Mouse (Mus musculus): ENCODE results near the gene Dlk2.

Gene Dlk2

GRCm38 (mm10) chr17:46297364-46298219 lies at the start of gene Dlk2:
Gene Dlk2 (plus strand): TSS chr17:46297421.
- DNase-seq (ENCODE audit: low read depth), result no peak

GRCm38 (mm10) chr17:46247512-46248188 lies 49.6 kb upstream of the Dlk2 start, which contains the start of the genes Polr1c and Yipf3:
Gene Polr1c (minus strand): TSS chr17:46248054.
Gene Yipf3 (plus strand): TSS chr17:46248080.
- peak; percentile 94 for DNase-seq (ENCODE audit: low read depth)

- DNase-seq (ENCODE audit: low read depth), result no peak
These were observed 49.1 kb upstream of the Dlk2 start for GRCm38 (mm10) chr17:46248189-46248522.

- peak; percentile 19 for DNase-seq (ENCODE audit: low read depth)
These were observed 46.0 kb upstream of the Dlk2 start for GRCm38 (mm10) chr17:46251174-46251573.

GRCm38 (mm10) chr17:46252571-46253451 lies 44.4 kb upstream of the Dlk2 start:
- peak; percentile 79 for DNase-seq (ENCODE audit: low read depth)

- DNase-seq (ENCODE audit: low read depth), result peak; percentile 86
These were observed 43.7 kb upstream of the Dlk2 start, which contains the start of gene Lrrc73 for GRCm38 (mm10) chr17:46253452-46254084. Gene Lrrc73 (plus strand): TSS chr17:46253531.

GRCm38 (mm10) chr17:46254106-46254505 lies 43.1 kb upstream of the Dlk2 start:
- no peak for DNase-seq (ENCODE audit: low read depth)

GRCm38 (mm10) chr17:46255147-46255546 lies 42.1 kb upstream of the Dlk2 start:
- no peak for DNase-seq (ENCODE audit: low read depth)

GRCm38 (mm10) chr17:46258279-46259053 lies 38.8 kb upstream of the Dlk2 start:
- DNase-seq (ENCODE audit: low read depth), result no peak

- DNase-seq (ENCODE audit: low read depth), result no peak
These were observed 37.5 kb upstream of the Dlk2 start for GRCm38 (mm10) chr17:46259675-46260074.

- no peak for DNase-seq (ENCODE audit: low read depth)
These were observed 35.0 kb upstream of the Dlk2 start for GRCm38 (mm10) chr17:46262201-46262694.

- no peak for DNase-seq (ENCODE audit: low read depth)
These were observed 31.7 kb upstream of the Dlk2 start for GRCm38 (mm10) chr17:46265502-46265901.

GRCm38 (mm10) chr17:46265918-46266618 lies 31.2 kb upstream of the Dlk2 start:
- peak; percentile 65 for DNase-seq (ENCODE audit: low read depth)

- no peak for DNase-seq (ENCODE audit: low read depth)
These were observed 30.2 kb upstream of the Dlk2 start for GRCm38 (mm10) chr17:46266986-46267385.

- no peak for DNase-seq (ENCODE audit: low read depth)
These were observed 29.7 kb upstream of the Dlk2 start for GRCm38 (mm10) chr17:46267511-46267910.

GRCm38 (mm10) chr17:46268026-46268720 lies 29.0 kb upstream of the Dlk2 start:
- DNase-seq (ENCODE audit: low read depth), result no peak

GRCm38 (mm10) chr17:46269771-46270534 lies 27.3 kb upstream of the Dlk2 start:
- DNase-seq (ENCODE audit: low read depth), result no peak

GRCm38 (mm10) chr17:46272058-46272457 lies 25.2 kb upstream of the Dlk2 start:
- DNase-seq (ENCODE audit: low read depth), result no peak

GRCm38 (mm10) chr17:46272675-46273074 lies 24.5 kb upstream of the Dlk2 start:
- no peak for DNase-seq (ENCODE audit: low read depth)
